Mouse (Mus musculus) left cerebral cortex, postnatal 10 days (tissue): ENCODE data around the gene Ccdc69. TPM values are rescaled to one million over a fixed set of nuclear protein-coding genes. Genes with fewer than 3 reads are reported as not detected.
"Not testable (repeated sequence)": the region's sequence is repeated elsewhere in the genome, so short reads cannot be mapped to it uniquely, and the experiment has no call there.

ENCODE experiments used
- DNase-seq, 2 experiments: peaks; one replicate each; pipeline ENCODE4 v3.0.0; 2021 to 2022; ENCODE audit warnings: low spot score in 2 of 2, mixed read lengths in 1 of 2; ENCODE audit errors: extremely low spot score in 1 of 2
- intact Hi-C: fragments of 180-260 bp; cut with DNase I; formaldehyde crosslinking; loops from one replicate; pipeline ENCODE4 v1.15.1; 2025
- total RNA-seq, 2 experiments: library from RNA; stranded (reverse); gene quantifications; 2 replicates each; pipeline ENCODE4 v1.2.3; 2021

The Ccdc69 gene
- under 1 TPM; 0.36 to 0.56 TPM for total RNA-seq

GRCm38 (mm10) chr11:55077331-55078231 lies at the start of gene Ccdc69:
TSS of gene Ccdc69 (minus strand) at chr11:55078131.
- intact Hi-C loops: no loop called here
- peak in 1 of 2 experiments; percentile 64 for DNase-seq

DNA sequence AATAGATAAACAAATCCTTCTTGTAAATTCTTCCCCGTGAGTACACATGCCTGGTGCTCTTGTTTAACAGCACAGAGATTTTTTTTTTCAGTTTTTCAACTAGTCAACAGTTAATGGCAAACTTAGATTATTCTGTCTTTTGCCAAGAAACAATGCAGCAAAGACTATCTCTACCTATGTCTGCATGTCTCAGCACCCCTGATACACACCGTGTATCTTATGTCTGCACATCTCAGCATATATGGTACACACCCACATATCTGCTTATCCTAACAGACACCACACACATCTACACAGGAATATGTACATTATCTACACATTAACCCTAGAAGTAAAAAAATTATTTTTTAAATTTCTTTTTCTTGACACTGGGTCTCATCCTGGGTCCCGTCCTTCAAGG lies 48.7 kb upstream of the Ccdc69 start:
- no peak for DNase-seq
- intact Hi-C loops: no loop called here

DNA sequence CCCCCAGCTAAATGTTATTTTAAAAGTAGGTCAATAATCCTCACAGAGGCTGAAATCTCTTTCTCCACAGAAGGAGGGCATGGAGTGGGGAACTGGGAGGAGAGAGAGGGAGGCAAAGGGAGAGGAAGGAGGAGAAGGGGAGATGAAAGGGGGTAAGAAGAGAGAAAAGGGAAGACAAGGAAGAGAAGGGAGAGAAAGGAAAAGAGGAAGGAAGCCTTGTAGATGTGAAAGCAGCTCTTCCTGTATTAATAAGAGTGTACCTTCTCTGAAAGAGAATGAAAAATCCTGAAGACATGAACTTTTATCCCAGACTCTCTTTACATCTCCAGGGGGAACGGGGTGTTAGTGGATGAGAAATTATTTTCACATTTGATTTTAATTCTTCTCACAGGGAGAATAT lies 43.5 kb upstream of the Ccdc69 start:
- DNase-seq: no peak
- intact Hi-C loops: no loop called here

- intact Hi-C loops: no loop called here
- peak in 1 of 2 experiments; percentile 32 for DNase-seq
These were observed 42.9 kb upstream of the Ccdc69 start for GRCm38 (mm10) chr11:55120821-55121271.

DNA sequence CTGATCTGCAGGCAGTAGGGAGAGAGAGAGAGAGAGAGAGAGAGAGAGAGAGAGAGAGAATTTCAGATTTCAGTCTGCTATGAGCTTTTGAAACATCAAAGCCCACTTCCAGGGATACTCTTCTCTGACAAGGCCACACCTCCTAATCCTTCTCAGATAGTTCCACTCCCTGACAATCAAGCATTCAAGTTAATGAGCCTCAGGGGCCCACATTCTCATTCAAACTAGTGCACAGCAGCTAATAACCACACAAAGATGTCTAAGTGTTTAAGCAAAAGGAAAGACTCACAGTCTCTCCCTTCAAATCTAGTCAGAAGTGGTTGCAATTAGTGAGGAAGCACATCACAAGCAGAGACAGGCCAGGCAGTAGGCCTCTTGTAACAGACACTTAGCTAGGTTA lies 42.3 kb upstream of the Ccdc69 start:
- intact Hi-C loops: no loop called here
- DNase-seq: no peak

- intact Hi-C loops: no loop called here
- DNase-seq: no peak
These were observed 39.1 kb upstream of the Ccdc69 start for GRCm38 (mm10) chr11:55117031-55117430.

- intact Hi-C loops: no loop called here
- DNase-seq: no peak
These were observed 38.1 kb upstream of the Ccdc69 start for GRCm38 (mm10) chr11:55116004-55116403.

DNA sequence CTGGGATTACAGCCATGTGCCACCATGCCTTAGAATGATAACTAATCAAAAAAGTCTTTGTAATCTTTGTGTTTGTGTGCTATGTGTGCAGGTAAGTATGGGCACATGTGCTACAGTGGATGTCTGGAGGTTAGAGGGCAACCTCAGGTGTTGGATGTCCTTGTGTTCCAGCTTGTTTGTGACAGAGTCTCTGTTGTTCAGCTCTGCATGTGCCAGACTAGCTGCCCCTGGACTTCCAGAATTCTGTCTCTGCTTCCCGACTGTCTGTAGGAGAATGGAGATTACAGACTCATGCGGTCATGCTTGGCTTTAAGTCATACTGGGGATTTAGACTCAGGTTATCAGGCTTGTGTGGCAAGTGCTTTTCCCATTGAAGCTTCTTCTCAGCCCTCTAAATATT lies 36.4 kb upstream of the Ccdc69 start:
- DNase-seq: no peak
- intact Hi-C loops: no loop called here

DNA sequence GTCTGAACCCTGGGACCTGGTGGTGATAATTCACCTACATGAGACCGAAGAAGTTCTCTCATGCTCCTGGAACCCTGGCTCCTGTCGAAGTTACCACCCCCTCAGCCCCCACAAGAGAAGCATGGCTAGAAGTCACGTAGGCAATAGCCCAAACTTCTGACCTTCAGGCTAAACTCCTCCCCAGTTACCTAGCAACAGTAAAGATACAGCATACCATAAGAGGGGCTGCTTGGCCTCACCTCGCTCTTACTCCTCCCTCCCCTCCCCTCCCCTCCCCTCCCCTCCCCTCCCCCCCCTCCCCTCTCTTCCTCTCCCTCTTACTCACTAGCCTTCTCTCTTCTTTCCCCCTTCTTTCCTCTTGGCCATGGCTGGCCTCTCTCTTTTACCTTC lies 35.9 kb upstream of the Ccdc69 start:
- intact Hi-C loops, DNase-seq: not testable (repeated sequence)

DNA sequence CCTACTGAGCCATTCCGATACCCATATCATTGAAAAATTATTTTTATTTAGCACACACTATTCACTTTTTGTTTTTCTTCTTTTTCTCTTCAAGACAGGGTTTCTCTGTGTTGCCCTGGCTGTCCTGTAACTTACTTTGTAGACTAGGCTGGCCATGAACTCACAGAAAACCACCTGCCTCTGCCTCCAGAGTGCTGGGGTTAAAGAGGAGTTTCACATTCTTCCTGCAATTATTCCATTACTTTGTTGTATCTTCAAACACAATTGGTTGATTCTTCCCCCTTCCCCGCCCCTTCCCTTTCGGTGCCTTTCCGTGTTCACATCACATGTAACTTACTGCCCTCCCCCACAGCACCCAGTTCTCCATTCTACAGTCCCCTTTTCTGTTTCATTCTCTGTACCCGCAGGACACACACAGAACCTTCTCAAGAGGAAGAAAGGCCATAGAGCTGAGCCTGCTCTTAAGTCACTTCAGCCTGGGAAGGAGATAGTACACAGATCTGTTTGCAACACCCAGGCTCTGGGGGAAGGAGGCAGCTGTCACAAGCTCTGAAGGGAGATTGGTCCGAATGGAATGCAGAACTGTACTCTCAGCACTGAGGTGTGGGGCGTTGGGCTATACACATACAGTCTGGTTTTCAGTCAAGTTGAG lies 35.4 kb upstream of the Ccdc69 start:
- intact Hi-C loops: no loop called here
- no peak for DNase-seq

- intact Hi-C loops: no loop called here
- no peak for DNase-seq
These were observed 32.7 kb upstream of the Ccdc69 start for GRCm38 (mm10) chr11:55110566-55111169.

DNA sequence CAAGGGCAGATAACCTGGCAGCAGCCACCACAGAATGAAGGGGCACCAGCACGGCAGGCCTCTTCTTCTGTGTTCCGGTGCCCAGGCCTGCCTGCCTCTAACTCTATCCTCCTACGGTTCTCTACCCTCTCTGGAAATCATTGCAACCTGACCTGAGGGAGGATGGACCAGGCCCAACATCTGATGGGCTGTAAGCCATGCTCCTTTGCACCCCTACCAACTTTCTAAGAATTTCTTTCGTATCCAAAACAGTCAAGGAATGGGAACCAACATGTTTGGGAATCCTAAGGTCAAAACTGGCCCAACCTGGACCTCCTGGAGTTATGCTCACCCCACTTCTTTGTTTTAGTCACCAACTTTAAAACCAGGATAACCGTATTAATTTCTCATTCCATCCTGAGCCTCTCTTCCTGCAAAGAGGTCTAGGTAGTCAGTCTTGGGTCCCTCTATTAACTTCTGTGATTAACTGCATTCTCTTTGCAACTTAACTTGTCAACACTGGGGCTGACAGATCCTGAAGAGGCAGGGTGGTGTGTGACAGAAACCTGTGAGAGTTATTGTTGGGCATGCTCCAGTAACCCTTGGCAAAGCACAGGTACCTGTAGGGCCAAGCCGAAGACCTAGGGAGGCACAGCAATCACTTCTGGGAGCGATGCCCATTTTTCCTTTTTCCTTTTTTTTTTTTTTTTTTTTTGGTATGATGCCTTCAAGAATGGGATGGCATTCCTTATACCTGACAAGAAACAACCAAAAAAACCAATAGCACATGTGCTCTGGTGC lies 31.8 kb upstream of the Ccdc69 start:
- DNase-seq: no peak
- intact Hi-C loops: no loop called here

- intact Hi-C loops: no loop called here
- no peak for DNase-seq
These were observed 28.7 kb upstream of the Ccdc69 start for GRCm38 (mm10) chr11:55106636-55107035.

DNA sequence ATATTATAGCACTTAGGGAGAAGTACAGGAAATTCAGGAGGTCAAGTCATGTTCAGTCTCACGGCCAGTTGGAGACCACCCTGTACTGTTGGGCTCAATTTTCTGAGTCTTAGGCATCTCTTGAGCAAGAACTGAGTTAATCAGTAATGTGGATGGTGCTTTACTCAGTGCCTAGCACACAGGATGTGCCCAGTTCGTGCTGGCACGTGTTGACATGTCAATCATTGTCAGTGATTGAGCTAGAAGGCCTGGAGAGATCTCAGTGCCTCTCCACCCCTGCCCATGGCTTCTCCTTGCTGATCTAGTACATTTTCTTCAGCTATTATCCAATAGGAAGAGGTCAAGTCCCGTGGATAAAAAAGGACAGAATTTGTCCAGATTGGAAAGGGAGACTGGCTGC lies 27.5 kb upstream of the Ccdc69 start:
- DNase-seq: no peak
- intact Hi-C loops: no loop called here

GRCm38 (mm10) chr11:55103229-55103628 lies 25.3 kb upstream of the Ccdc69 start:
- intact Hi-C loops: no loop called here

GRCm38 (mm10) chr11:55102015-55102414 lies 24.1 kb upstream of the Ccdc69 start:
- intact Hi-C loops: no loop called here
- no peak for DNase-seq

More at GRCm38 (mm10) chr11:55103229-55103628, 25.3 kb upstream of the Ccdc69 start:
- no peak for DNase-seq

DNA sequence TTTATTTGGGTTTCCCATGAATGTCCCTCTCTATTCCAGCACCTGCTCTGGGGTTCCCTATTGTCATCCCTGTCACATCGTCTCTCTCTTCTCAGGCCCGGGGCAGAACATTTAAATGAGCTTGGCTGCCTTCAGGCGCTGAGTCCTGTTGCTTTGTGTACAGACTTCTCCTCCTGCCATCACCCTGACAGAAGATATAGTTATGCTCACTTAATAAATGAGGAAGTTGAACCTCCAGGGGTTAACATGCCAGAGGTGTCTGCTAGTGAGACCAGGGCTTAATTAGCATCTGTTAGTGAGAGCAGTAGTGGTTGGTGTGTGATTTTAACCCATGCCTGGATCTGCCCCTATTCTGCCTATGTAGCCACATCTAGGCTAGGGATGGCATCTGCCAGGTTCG lies 21.9 kb upstream of the Ccdc69 start:
- intact Hi-C loops: no loop called here
- DNase-seq: no peak

DNA sequence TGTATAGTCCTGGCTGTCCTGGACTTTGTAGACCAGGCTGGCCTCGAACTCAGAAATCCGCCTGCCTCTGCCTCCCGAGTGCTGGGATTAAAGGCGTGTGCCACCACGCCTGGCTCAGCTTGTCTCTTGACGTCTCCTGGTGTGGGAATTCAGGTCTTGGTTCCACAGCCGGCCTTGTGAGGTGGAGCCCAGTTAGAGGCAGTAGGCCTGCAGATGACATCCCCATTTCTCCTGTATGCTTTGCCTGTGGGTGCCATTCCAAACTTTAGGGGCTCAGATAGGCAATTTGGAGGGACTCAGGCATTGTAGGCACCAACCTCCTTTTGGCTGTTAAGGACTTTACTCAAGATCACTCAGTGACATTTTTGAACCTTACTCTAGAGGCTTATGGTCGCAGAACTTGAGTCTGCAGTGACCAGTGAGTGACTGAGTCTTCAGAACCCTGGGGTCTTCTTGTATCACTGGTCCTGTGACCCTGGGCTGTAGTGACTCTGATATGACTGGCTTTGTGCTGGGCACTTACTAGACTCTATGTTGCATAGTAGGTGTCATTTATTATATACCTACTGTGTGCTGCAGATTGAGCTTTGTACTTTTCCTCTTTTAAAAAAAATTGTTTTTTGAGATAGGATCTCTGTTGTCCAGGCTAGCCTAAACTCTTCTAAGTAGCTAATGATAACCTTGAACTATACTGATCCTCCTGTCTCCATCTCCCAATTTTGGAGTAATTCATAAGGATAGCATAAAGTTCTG lies 21.3 kb upstream of the Ccdc69 start:
- no peak for DNase-seq
- intact Hi-C loops: no loop called here
